Mouse (Mus musculus): ENCODE data around the gene Zfp663. TPM values are rescaled to one million over a fixed set of nuclear protein-coding genes. Genes with fewer than 3 reads are reported as not detected.

Zfp663 gene
- polyA plus RNA-seq, 1 experiment, result not detected

GRCm38 (mm10) chr2:165337191-165337590, 31.3 kb downstream of the Zfp663 start:
- Histone ChIP-seq H3ac (ENCODE audit: control insufficient read depth, insufficient read length) (no peak overlapping the region), H3K79me2 (ENCODE audit: control insufficient read depth, insufficient read depth) (no peaks in the 10 kb centered on the region), H3K4me2 (ENCODE audit: low read depth) (no peak overlapping the region), H3K4me3 (no peak overlapping the region), H3K27me3 (ENCODE audit: control insufficient read depth, insufficient read depth, insufficient read length) (peaks cover 25% of the 10 kb centered on the region), H3K36me3 (ENCODE audit: control insufficient read depth, insufficient read depth) (no peaks in the 10 kb centered on the region)
- TF ChIP-seq SRF (IDR thresholded peaks at IDR 0.05; ENCODE audit: control insufficient read depth, insufficient read length, low read depth) (no peak), CEBPB (IDR thresholded peaks at IDR 0.05; ENCODE audit: insufficient read depth, poor library complexity, severe bottlenecking) (no peak), POLR2AphosphoS2 (IDR thresholded peaks at IDR 0.05; ENCODE audit: insufficient read length, low read depth) (no peak), POLR2A (IDR thresholded peaks at IDR 0.05; ENCODE audit: insufficient read length, low read depth) (no peak), TCF12 (IDR thresholded peaks at IDR 0.05; ENCODE audit: insufficient read depth, poor library complexity, severe bottlenecking) (no peak), MYOD1 (IDR thresholded peaks at IDR 0.05; ENCODE audit: control insufficient read depth in 1 of 3, insufficient read length in 2 of 3, low read depth in 2 of 3) (no peak), TCF3 (IDR thresholded peaks at IDR 0.05; ENCODE audit: insufficient read length, low read depth) (no peak), MYOG (IDR thresholded peaks at IDR 0.05; ENCODE audit: control insufficient read depth in 1 of 3, insufficient read depth in 1 of 3, insufficient read length in 2 of 3, low read depth in 2 of 3) (no peak), REST (IDR thresholded peaks at IDR 0.05; ENCODE audit: insufficient read depth, insufficient read length) (no peak), USF1 (IDR thresholded peaks at IDR 0.05; ENCODE audit: low read depth) (no peak), MAX (IDR thresholded peaks at IDR 0.05; ENCODE audit: low read depth) (no peak), E2F4 (IDR thresholded peaks at IDR 0.05; ENCODE audit: insufficient read depth) (no peak)

DNA sequence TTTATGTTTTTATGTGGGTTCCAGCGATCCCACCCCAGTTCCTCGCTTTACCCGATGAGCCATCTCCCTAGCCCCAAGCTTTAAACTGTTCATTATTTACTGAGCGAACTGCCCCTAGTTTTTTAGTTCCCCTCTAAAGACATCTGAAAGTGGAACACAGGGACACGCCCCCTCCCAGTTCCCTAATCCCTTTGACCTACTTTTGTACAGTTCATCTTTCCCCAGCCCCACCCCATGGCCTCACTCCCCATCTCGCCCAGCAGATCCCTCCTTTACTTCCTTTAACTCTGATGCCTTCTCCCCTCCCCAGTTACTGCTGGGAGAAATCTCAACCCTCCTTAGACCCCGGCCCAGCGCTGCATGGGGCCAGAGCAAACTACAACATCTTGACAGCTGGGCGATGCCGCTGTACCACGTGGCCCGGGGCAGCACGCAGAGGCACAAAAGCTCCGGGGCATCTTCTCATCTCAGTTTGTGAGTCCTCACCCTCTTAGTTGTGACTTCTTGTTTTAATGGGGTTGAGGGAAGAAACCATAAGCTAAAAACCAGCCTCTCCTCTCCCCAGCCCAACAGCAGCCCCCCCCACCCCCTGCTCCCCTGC, 35.8 kb downstream of the Zfp663 start:
- Histone ChIP-seq H3ac (ENCODE audit: control insufficient read depth, insufficient read length) (no peak overlapping the region), H3K36me3 (ENCODE audit: control insufficient read depth, insufficient read depth) (no peaks in the 10 kb centered on the region), H3K79me2 (ENCODE audit: control insufficient read depth, insufficient read depth) (no peaks in the 10 kb centered on the region), H3K27me3 (ENCODE audit: control insufficient read depth, insufficient read depth, insufficient read length) (peaks cover 19% of the 10 kb centered on the region), H3K4me2 (ENCODE audit: low read depth) (no peak overlapping the region), H3K4me3 (no peak overlapping the region)
- TF ChIP-seq CEBPB (IDR thresholded peaks at IDR 0.05; ENCODE audit: insufficient read depth, poor library complexity, severe bottlenecking), result no peak
- no peak for TF ChIP-seq SRF (IDR thresholded peaks at IDR 0.05; ENCODE audit: control insufficient read depth, insufficient read length, low read depth)
- TF ChIP-seq MAX (IDR thresholded peaks at IDR 0.05; ENCODE audit: low read depth), result no peak
- no peak for TF ChIP-seq TCF12 (IDR thresholded peaks at IDR 0.05; ENCODE audit: insufficient read depth, poor library complexity, severe bottlenecking)
- no peak for TF ChIP-seq POLR2AphosphoS2 (IDR thresholded peaks at IDR 0.05; ENCODE audit: insufficient read length, low read depth)
- no peak for TF ChIP-seq E2F4 (IDR thresholded peaks at IDR 0.05; ENCODE audit: insufficient read depth)
- TF ChIP-seq POLR2A (IDR thresholded peaks at IDR 0.05; ENCODE audit: insufficient read length, low read depth), result no peak
- no peak for TF ChIP-seq REST (IDR thresholded peaks at IDR 0.05; ENCODE audit: insufficient read depth, insufficient read length)
- TF ChIP-seq MYOD1 (IDR thresholded peaks at IDR 0.05; ENCODE audit: control insufficient read depth in 1 of 3, insufficient read length in 2 of 3, low read depth in 2 of 3), result no peak
- TF ChIP-seq TCF3 (IDR thresholded peaks at IDR 0.05; ENCODE audit: insufficient read length, low read depth), result no peak
- TF ChIP-seq MYOG (IDR thresholded peaks at IDR 0.05; ENCODE audit: control insufficient read depth in 1 of 3, insufficient read depth in 1 of 3, insufficient read length in 2 of 3, low read depth in 2 of 3), result no peak
- TF ChIP-seq USF1 (IDR thresholded peaks at IDR 0.05; ENCODE audit: low read depth), result no peak

- Histone ChIP-seq H3K36me3 (ENCODE audit: control insufficient read depth, insufficient read depth) (no peaks in the 10 kb centered on the region), H3K4me3 (no peak overlapping the region), H3ac (ENCODE audit: control insufficient read depth, insufficient read length) (no peak overlapping the region), H3K4me2 (ENCODE audit: low read depth) (no peak overlapping the region), H3K27me3 (ENCODE audit: control insufficient read depth, insufficient read depth, insufficient read length) (peaks cover 19% of the 10 kb centered on the region), H3K79me2 (ENCODE audit: control insufficient read depth, insufficient read depth) (peaks cover 12% of the 10 kb centered on the region)
- TF ChIP-seq POLR2AphosphoS2 (IDR thresholded peaks at IDR 0.05; ENCODE audit: insufficient read length, low read depth) (no peak), MYOD1 (IDR thresholded peaks at IDR 0.05; ENCODE audit: control insufficient read depth in 1 of 3, insufficient read length in 2 of 3, low read depth in 2 of 3) (no peak), MAX (IDR thresholded peaks at IDR 0.05; ENCODE audit: low read depth) (no peak), MYOG (IDR thresholded peaks at IDR 0.05; ENCODE audit: control insufficient read depth in 1 of 3, insufficient read depth in 1 of 3, insufficient read length in 2 of 3, low read depth in 2 of 3) (no peak), USF1 (IDR thresholded peaks at IDR 0.05; ENCODE audit: low read depth) (no peak), TCF12 (IDR thresholded peaks at IDR 0.05; ENCODE audit: insufficient read depth, poor library complexity, severe bottlenecking) (no peak), E2F4 (IDR thresholded peaks at IDR 0.05; ENCODE audit: insufficient read depth) (no peak), REST (IDR thresholded peaks at IDR 0.05; ENCODE audit: insufficient read depth, insufficient read length) (no peak), CEBPB (IDR thresholded peaks at IDR 0.05; ENCODE audit: insufficient read depth, poor library complexity, severe bottlenecking) (no peak), POLR2A (IDR thresholded peaks at IDR 0.05; ENCODE audit: insufficient read length, low read depth) (no peak), SRF (IDR thresholded peaks at IDR 0.05; ENCODE audit: control insufficient read depth, insufficient read length, low read depth) (no peak), TCF3 (IDR thresholded peaks at IDR 0.05; ENCODE audit: insufficient read length, low read depth) (no peak)
Observed at GRCm38 (mm10) chr2:165329703-165330102, 38.8 kb downstream of the Zfp663 start.

DNA sequence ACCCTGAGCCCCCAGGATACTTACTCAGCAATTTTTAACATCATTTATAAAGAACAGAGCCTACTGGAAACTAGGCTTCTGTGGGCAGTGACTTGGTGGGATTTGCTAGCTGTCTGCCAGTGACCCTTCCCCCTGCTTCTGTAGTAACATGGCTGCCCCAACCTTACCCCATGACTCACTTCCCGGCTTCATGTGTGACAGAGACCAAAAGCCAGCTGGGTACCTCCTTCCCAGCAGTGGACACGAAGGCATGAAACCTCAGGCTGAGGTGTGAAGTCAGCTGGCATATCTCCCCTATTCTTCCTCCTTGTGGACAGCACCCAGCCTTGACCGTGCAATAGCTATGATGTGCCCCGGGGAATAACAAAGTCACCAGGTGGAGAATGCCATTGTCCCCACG, 39.8 kb downstream of the Zfp663 start:
- Histone ChIP-seq H3K79me2 (ENCODE audit: control insufficient read depth, insufficient read depth) (peaks cover 22% of the 10 kb centered on the region), H3ac (ENCODE audit: control insufficient read depth, insufficient read length) (no peak overlapping the region), H3K27me3 (ENCODE audit: control insufficient read depth, insufficient read depth, insufficient read length) (peaks cover 19% of the 10 kb centered on the region), H3K4me2 (ENCODE audit: low read depth) (no peak overlapping the region), H3K36me3 (ENCODE audit: control insufficient read depth, insufficient read depth) (no peaks in the 10 kb centered on the region), H3K4me3 (no peak overlapping the region)
- TF ChIP-seq TCF12 (IDR thresholded peaks at IDR 0.05; ENCODE audit: insufficient read depth, poor library complexity, severe bottlenecking) (no peak), MYOD1 (IDR thresholded peaks at IDR 0.05; ENCODE audit: control insufficient read depth in 1 of 3, insufficient read length in 2 of 3, low read depth in 2 of 3) (no peak), TCF3 (IDR thresholded peaks at IDR 0.05; ENCODE audit: insufficient read length, low read depth) (no peak), MAX (IDR thresholded peaks at IDR 0.05; ENCODE audit: low read depth) (no peak), POLR2A (IDR thresholded peaks at IDR 0.05; ENCODE audit: insufficient read length, low read depth) (no peak), POLR2AphosphoS2 (IDR thresholded peaks at IDR 0.05; ENCODE audit: insufficient read length, low read depth) (no peak), USF1 (IDR thresholded peaks at IDR 0.05; ENCODE audit: low read depth) (no peak), CEBPB (IDR thresholded peaks at IDR 0.05; ENCODE audit: insufficient read depth, poor library complexity, severe bottlenecking) (no peak), MYOG (IDR thresholded peaks at IDR 0.05; ENCODE audit: control insufficient read depth in 1 of 3, insufficient read depth in 1 of 3, insufficient read length in 2 of 3, low read depth in 2 of 3) (no peak), SRF (IDR thresholded peaks at IDR 0.05; ENCODE audit: control insufficient read depth, insufficient read length, low read depth) (no peak), REST (IDR thresholded peaks at IDR 0.05; ENCODE audit: insufficient read depth, insufficient read length) (no peak), E2F4 (IDR thresholded peaks at IDR 0.05; ENCODE audit: insufficient read depth) (no peak)
